Mouse (Mus musculus) gastrocnemius, postnatal 4 days (tissue): ENCODE data around the gene Vmn1r76. TPM values are rescaled to one million over a fixed set of nuclear protein-coding genes. Genes with fewer than 3 reads are reported as not detected.

ENCODE experiments used
- DNase-seq, 2 experiments: peaks; one replicate each; pipeline ENCODE4 v3.0.0; 2021 to 2022; ENCODE audit warnings: low spot score in 2 of 2, mixed read lengths in 2 of 2
- long read RNA-seq, 2 experiments: library from polyadenylated mRNA; stranded (forward); transcript quantifications; one replicate each; pipeline ENCODE4 v2.0.0; 2021
- total RNA-seq, 2 experiments: library from RNA; stranded (reverse); gene quantifications; 2 replicates each; pipeline ENCODE4 v1.2.3; 2021

The Vmn1r76 gene
- total RNA-seq = not detected
- long read RNA-seq, experiment 1 = 0 reads
- long read RNA-seq, experiment 2 = 0 reads

GRCm38 (mm10) chr7:11938113-11938512, at the start of gene Vmn1r76:
Vmn1r76 (minus strand) TSS chr7:11938213.
- no peak for DNase-seq

GRCm38 (mm10) chr7:11972611-11973010, 34.6 kb upstream of the Vmn1r76 start:
- no peak for DNase-seq

- no peak for DNase-seq
These were observed 10.0 kb upstream of the Vmn1r76 start for GRCm38 (mm10) chr7:11947991-11948390.

GRCm38 (mm10) chr7:11874330-11874729, 63.7 kb downstream of the Vmn1r76 start, which contains the start of gene Vmn1r75:
Vmn1r75 (plus strand) TSS chr7:11874630.
- no peak for DNase-seq

Other genes starting within 250 kb of the Vmn1r76 start
- gene Vmn1r73, start 207.9 kb downstream of the Vmn1r76 start, total RNA-seq = not detected
- gene Vmn1r74, start 104.2 kb downstream of the Vmn1r76 start, total RNA-seq = not detected
- not detected for gene Vmn1r75, start 63.6 kb downstream of the Vmn1r76 start, total RNA-seq
- gene Vmn1r77, start 98.5 kb upstream of the Vmn1r76 start, total RNA-seq = not detected
- not detected for gene Vmn1r78, start 212.0 kb upstream of the Vmn1r76 start, total RNA-seq
- not detected for gene Vmn1r79, start 233.1 kb upstream of the Vmn1r76 start, total RNA-seq